Mouse (Mus musculus): ENCODE data around the gene Cacybp.

DNA sequence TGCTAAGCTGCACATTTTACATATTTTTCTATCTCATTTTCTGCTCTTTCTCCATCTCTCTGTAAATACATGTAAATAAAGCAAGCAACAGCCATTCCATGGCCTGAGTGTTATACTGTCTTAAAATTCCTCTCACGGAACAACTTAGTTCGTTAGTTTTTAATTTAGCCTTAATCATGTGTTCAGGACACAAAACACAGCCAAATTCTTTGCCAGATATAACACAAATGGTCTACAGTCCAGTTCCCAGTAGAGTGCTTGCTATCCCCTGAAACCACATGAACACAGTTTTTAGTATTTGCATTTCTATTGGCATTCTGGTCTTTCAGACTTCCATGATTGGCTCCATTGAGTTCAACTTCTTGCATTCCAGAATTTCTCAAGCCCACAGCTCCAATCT, 54.5 kb downstream of the Cacybp start:
- TF ChIP-seq POLR2A (IDR thresholded peaks at IDR 0.05; ENCODE audit: insufficient read length, low read depth) (no peak), SRF (IDR thresholded peaks at IDR 0.05; ENCODE audit: control insufficient read depth, insufficient read length, low read depth) (no peak), MAX (IDR thresholded peaks at IDR 0.05; ENCODE audit: low read depth) (no peak), E2F4 (IDR thresholded peaks at IDR 0.05; ENCODE audit: insufficient read depth) (no peak), CEBPB (IDR thresholded peaks at IDR 0.05; ENCODE audit: insufficient read depth, poor library complexity, severe bottlenecking) (no peak), TCF12 (IDR thresholded peaks at IDR 0.05; ENCODE audit: insufficient read depth, poor library complexity, severe bottlenecking) (no peak), POLR2AphosphoS2 (IDR thresholded peaks at IDR 0.05; ENCODE audit: insufficient read length, low read depth) (no peak), USF1 (IDR thresholded peaks at IDR 0.05; ENCODE audit: low read depth) (no peak), REST (IDR thresholded peaks at IDR 0.05; ENCODE audit: insufficient read depth, insufficient read length) (no peak), MYOG (IDR thresholded peaks at IDR 0.05; ENCODE audit: control insufficient read depth in 1 of 3, insufficient read depth in 1 of 3, insufficient read length in 2 of 3, low read depth in 2 of 3) (no peak), MYOD1 (IDR thresholded peaks at IDR 0.05; ENCODE audit: control insufficient read depth in 1 of 3, insufficient read length in 2 of 3, low read depth in 2 of 3) (no peak), TCF3 (IDR thresholded peaks at IDR 0.05; ENCODE audit: insufficient read length, low read depth) (no peak)
